In the genomic region with DNA sequence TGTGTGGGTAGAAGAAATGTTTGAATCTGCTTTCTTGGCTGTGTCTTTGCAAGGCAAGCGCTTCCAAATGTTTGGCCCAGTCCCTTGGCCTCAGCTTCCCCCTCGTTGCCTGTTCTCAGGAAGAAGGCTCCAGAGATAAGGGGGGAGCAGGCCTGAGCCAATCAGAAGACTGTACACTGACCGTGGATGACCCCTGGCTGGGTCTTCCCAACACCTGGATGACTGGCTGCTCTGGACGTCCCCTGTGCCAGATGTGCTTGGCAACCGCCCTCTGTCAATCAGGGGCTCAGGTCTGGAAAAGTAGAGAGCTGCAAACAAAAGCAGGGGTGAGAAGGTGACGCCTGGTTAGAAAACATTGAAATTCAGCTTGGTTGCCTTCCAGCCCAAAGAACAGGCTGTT, we compare ENCODE assay signal across 25 mouse cellular contexts. TPM values are rescaled to one million over a fixed set of nuclear protein-coding genes. Genes with fewer than 3 reads are reported as not detected.
DNase-seq lines count a peak whose midpoint lies in the region; ATAC-seq lines count a peak whose summit lies in the region.
"Had no signal": no experiment of that assay in that cellular context is flagged by ENCODE, and none has a peak within 500 bp of the region (broad histone marks: within the 10 kb centered on the region; RNA-seq: fewer than 3 reads in every experiment).

No protein-coding gene starts in this region.

- H3K4me3 ChIP-seq in heart, embryonic 10.5 days = no peak overlapping the region
- no peak overlapping the region for H3K4me3 ChIP-seq in embryonic facial prominence, embryonic 14.5 days (ENCODE audit: low read depth, low read length)
- H3K4me3 ChIP-seq in kidney, embryonic 15.5 days (replicated peaks) = no peak overlapping the region
- H3K4me3 ChIP-seq: forebrain, embryonic 13.5 days; limb, embryonic 12.5 days; liver, embryonic 13.5 days had no signal

- no peaks in the 10 kb centered on the region for H3K36me3 ChIP-seq in heart, embryonic 10.5 days
- H3K36me3 ChIP-seq in embryonic facial prominence, embryonic 14.5 days (ENCODE audit: control insufficient read depth, insufficient read depth, low read length) = no peaks in the 10 kb centered on the region
- no peaks in the 10 kb centered on the region for H3K36me3 ChIP-seq in kidney, embryonic 15.5 days
- H3K36me3 ChIP-seq: limb, embryonic 12.5 days; liver, embryonic 13.5 days had no signal

- H3K27me3 ChIP-seq in heart, embryonic 10.5 days (ENCODE audit: insufficient read depth, poor library complexity, severe bottlenecking) = no peaks in the 10 kb centered on the region
- H3K27me3 ChIP-seq in embryonic facial prominence, embryonic 14.5 days (replicated peaks; ENCODE audit: control insufficient read depth, insufficient read depth, low read length) = no peaks in the 10 kb centered on the region
- H3K27me3 ChIP-seq in kidney, embryonic 15.5 days = 0 out of 2 replicates have a peak, but pooled peaks cover 3% of the 10 kb centered on the region
- H3K27me3 ChIP-seq: liver, embryonic 13.5 days had no signal

- no peaks in the 10 kb centered on the region for H3K9me3 ChIP-seq in heart, embryonic 10.5 days
- no peaks in the 10 kb centered on the region for H3K9me3 ChIP-seq in embryonic facial prominence, embryonic 14.5 days (ENCODE audit: control insufficient read depth, low read length)
- no peaks in the 10 kb centered on the region for H3K9me3 ChIP-seq in kidney, embryonic 15.5 days (replicated peaks)
- H3K9me3 ChIP-seq: forebrain, embryonic 13.5 days; limb, embryonic 12.5 days; liver, embryonic 13.5 days had no signal

- H3K27ac ChIP-seq in heart, embryonic 10.5 days = no peak overlapping the region
- H3K27ac ChIP-seq in embryonic facial prominence, embryonic 14.5 days (replicated peaks; ENCODE audit: low read depth, low read length) = peak overlapping the region; percentile 39; the same call in 1 of the 2 replicates
- no peak overlapping the region for H3K27ac ChIP-seq in kidney, embryonic 15.5 days
- H3K27ac ChIP-seq: forebrain, embryonic 13.5 days; hindbrain, embryonic 14.5 days; limb, embryonic 12.5 days; liver, embryonic 13.5 days; stomach, postnatal 0 days had no signal

- intact Hi-C loops in heart, postnatal 36 days (cut with DNase I) = no loop called here

- no peak overlapping the region for H3K4me2 ChIP-seq in embryonic facial prominence, embryonic 14.5 days (ENCODE audit: low read depth, low read length)
- no peak overlapping the region for H3K4me2 ChIP-seq in kidney, embryonic 15.5 days
- H3K4me2 ChIP-seq: forebrain, embryonic 13.5 days; hindbrain, embryonic 14.5 days; limb, embryonic 12.5 days; liver, embryonic 13.5 days; midbrain, embryonic 11.5 days had no signal

- WGBS in heart, embryonic 10.5 days = 68% methylated on average over 6 of the region's 6 CpGs
- 54% methylated on average over 6 of the region's 6 CpGs for WGBS in embryonic facial prominence, embryonic 14.5 days
- WGBS in kidney, embryonic 15.5 days = 77% methylated on average over 6 of the region's 6 CpGs

- ATAC-seq in embryonic facial prominence, embryonic 14.5 days (ENCODE audit: low read depth) = peak; percentile 89
- ATAC-seq in kidney, embryonic 15.5 days (replicated peaks; ENCODE audit: low FRiP score) = no peak
- ATAC-seq: CD4-positive, CD25-positive, alpha-beta regulatory T cell, adult 4 months; forebrain, embryonic 13.5 days; inflammation-experienced regulatory T-cells, adult 6 months had no signal

- no peaks in the 10 kb centered on the region for H3K4me1 ChIP-seq in heart, embryonic 10.5 days
- H3K4me1 ChIP-seq in embryonic facial prominence, embryonic 14.5 days (ENCODE audit: control insufficient read depth, insufficient read depth, low read length) = no peaks in the 10 kb centered on the region
- H3K4me1 ChIP-seq in kidney, embryonic 15.5 days = no peaks in the 10 kb centered on the region
- H3K4me1 ChIP-seq: forebrain, embryonic 13.5 days; limb, embryonic 12.5 days; liver, embryonic 13.5 days had no signal

- no peak overlapping the region for H3K9ac ChIP-seq in embryonic facial prominence, embryonic 14.5 days (ENCODE audit: low read depth, low read length)
- H3K9ac ChIP-seq in kidney, embryonic 15.5 days = no peak overlapping the region
- H3K9ac ChIP-seq: forebrain, embryonic 13.5 days; hindbrain, embryonic 14.5 days; limb, embryonic 12.5 days; liver, embryonic 13.5 days had no signal

- DNase-seq in heart, adult 11 months = peak; percentile 97
- DNase-seq in heart, embryonic 10.5 days (ENCODE audit: low spot score) = no peak
- peak; percentile 82 for DNase-seq in embryonic facial prominence, embryonic 14.5 days (ENCODE audit: low spot score)
- DNase-seq in gastrocnemius, postnatal 25 days = peak; percentile 76
- peak; percentile 33 to 37 for DNase-seq in heart, postnatal 36 days
- DNase-seq in kidney, postnatal 25 days = no peak
- DNase-seq: adrenal gland, postnatal 14 days; cerebellum, adult 9-10 months; kidney, adult 2 months; kidney, postnatal 10 days; layer of hippocampus, postnatal 36 days; liver, embryonic 13.5 days; lung, adult 2 months; lung, postnatal 14 days had no signal

RNA-seq across cellular contexts. Expression of gene Msx1, which starts 27.1 kb away (rescaled TPM):
- polyA plus RNA-seq in heart, embryonic 10.5 days (2016; fragmentation: Nextera tagmentation; extraction: Ambion mirVana) = 36.6 and 65.2 TPM in 2 replicates
- 73.2 and 82.9 TPM in 2 replicates for polyA plus RNA-seq in embryonic facial prominence, embryonic 14.5 days (2014; fragmentation: Nextera tagmentation; extraction: Ambion mirVana)
- total RNA-seq in gastrocnemius, postnatal 25 days (2021) = 1 to 10 TPM; 2.7 TPM
- total RNA-seq in heart, postnatal 36 days (2021) = 1 to 10 TPM; 3.7 to 4.3 TPM
- polyA plus RNA-seq in kidney, embryonic 15.5 days (2015; fragmentation: Nextera tagmentation; extraction: Ambion mirVana) = 2.9 and 3.2 TPM in 2 replicates
- total RNA-seq: common myeloid progenitor, adult 5-6 weeks; megakaryocyte progenitor cell, adult 5-6 weeks; neutrophil, adult 5-6 weeks had no signal
- polyA plus RNA-seq: CD4-positive, CD25-positive, alpha-beta regulatory T cell, adult 4 months; inflammation-experienced regulatory T-cells, adult 6 months had no signal

Comparison
In these comparisons a context has a peak if more than half of its experiments do, and no peak if none do; other contexts are left out.
1. DNase-seq: peak in heart, adult 11 months (single experiment), embryonic facial prominence, embryonic 14.5 days (single experiment), gastrocnemius, postnatal 25 days (single experiment) and heart, postnatal 36 days (2 of 2); none in heart, embryonic 10.5 days (single experiment) and kidney, postnatal 25 days (0 of 2).